Mouse (Mus musculus) thymus, adult 2 months (tissue): ENCODE data around the gene Egfr. TPM values are rescaled to one million over a fixed set of nuclear protein-coding genes. Genes with fewer than 3 reads are reported as not detected.
A peak's percentile ranks its signal among the peaks of the same experiment; 100 is the strongest.

Source experiments
- DNase-seq: peaks from one replicate; pipeline ENCODE4 v3.0.0; 2021
- H3K27ac ChIP-seq: fragments of 200-500 bp; 2 replicates; pipeline ENCODE4 v1.5.1; 2012; ENCODE audit warnings: low read length, control low read depth; ENCODE audit not compliant: control insufficient read depth, insufficient read depth
- H3K27me3 ChIP-seq: fragments of 200-500 bp; 2 replicates; pipeline ENCODE4 v1.6.1; 2012; ENCODE audit warnings: mild to moderate bottlenecking, low read length, moderate library complexity, mixed read lengths; ENCODE audit not compliant: control insufficient read depth, insufficient read depth
- H3K36me3 ChIP-seq: fragments of 200-500 bp; 2 replicates; pipeline ENCODE4 v1.6.1; 2012; ENCODE audit warnings: mild to moderate bottlenecking, low read length, moderate library complexity; ENCODE audit not compliant: control insufficient read depth, insufficient read depth
- H3K4me1 ChIP-seq: fragments of 200-500 bp; replicated peaks from 2 replicates; pipeline ENCODE4 v1.6.1; 2012; ENCODE audit warnings: low read length; ENCODE audit not compliant: control insufficient read depth, insufficient read depth
- H3K4me3 ChIP-seq: fragments of 200-500 bp; 2 replicates; pipeline ENCODE4 v1.5.1; 2012; ENCODE audit warnings: mild to moderate bottlenecking, low read length, control low read depth, moderate library complexity; ENCODE audit not compliant: control insufficient read depth, insufficient read depth
- CTCF ChIP-seq: fragments of 200-500 bp; IDR thresholded peaks from 2 replicates; pipeline ENCODE4 v1.5.1; 2012; ENCODE audit warnings: mild to moderate bottlenecking, control low read depth, low read length, moderate library complexity, borderline replicate concordance; ENCODE audit not compliant: control insufficient read depth, poor library complexity, insufficient read depth; ENCODE audit errors: extremely low read depth
- POLR2A ChIP-seq: fragments of 200-500 bp; IDR thresholded peaks from 2 replicates; pipeline ENCODE4 v1.6.1; 2012; ENCODE audit warnings: mild to moderate bottlenecking, low read length, control low read depth, moderate library complexity; ENCODE audit not compliant: control insufficient read depth, poor library complexity, insufficient read depth; ENCODE audit errors: extremely low read depth
- WGBS: fragments of 180-500 bp; shearing (Covaris S2); methylation state at CpG from one replicate; pipeline ENCODE4 v1.1.7; 2018; 5-methylcytosine and 5-hydroxymethylcytosine counted together
- polyA plus RNA-seq: library from polyadenylated mRNA; depleted of rRNA; stranded (reverse); fragments of >200 nt; gene quantifications from 2 replicates; pipeline ENCODE4 v1.2.3, GENCODE M21; 2012

The Egfr gene
- polyA plus RNA-seq, 1 experiment = 17.4 TPM

GRCm38 (mm10) chr11:16766038-16766815 is 14.2 kb downstream of the Egfr start:
- DNase-seq = no peak
- no peak for TF ChIP-seq POLR2A
- no peak for TF ChIP-seq CTCF
- peaks cover 8% of the 10 kb centered on the region for H3K4me1 ChIP-seq
- no peaks in the 10 kb centered on the region for H3K27me3 ChIP-seq
- 84% methylated on average over 9 of the region's 9 CpGs for WGBS
- no peak overlapping the region for H3K27ac ChIP-seq
- H3K36me3 ChIP-seq = no peaks in the 10 kb centered on the region
- H3K4me3 ChIP-seq = no peak overlapping the region

- TF ChIP-seq POLR2A (no peak), CTCF (no peak)
- Histone ChIP-seq H3K4me3 (no peak overlapping the region), H3K36me3 (no peaks in the 10 kb centered on the region), H3K27me3 (no peaks in the 10 kb centered on the region), H3K4me1 (peaks cover 8% of the 10 kb centered on the region), H3K27ac (no peak overlapping the region; the same call in 1 of the 2 replicates)
- DNase-seq = no peak
- 67% methylated on average over 2 of the region's 2 CpGs for WGBS
These were observed 16.0 kb downstream of the Egfr start for GRCm38 (mm10) chr11:16767984-16768383.

DNA sequence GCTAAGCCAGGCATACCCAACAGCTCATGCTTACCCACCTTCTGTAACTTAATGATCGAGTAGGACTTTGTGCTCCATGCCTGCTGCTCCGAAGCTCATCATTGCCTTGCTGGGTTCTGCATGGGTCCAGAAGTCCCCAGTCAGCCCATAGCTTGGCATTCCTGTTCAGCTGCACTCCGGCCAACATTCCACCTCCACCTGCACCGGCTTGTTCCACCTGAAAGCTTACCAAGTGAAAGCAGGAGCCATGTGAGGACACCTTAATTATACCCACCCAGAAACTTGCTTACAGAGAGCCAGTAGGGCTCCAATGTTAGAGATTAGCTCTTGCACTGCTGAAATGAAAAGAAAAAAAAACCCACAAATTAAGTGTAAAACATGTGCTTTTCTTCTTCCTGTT is 17.3 kb downstream of the Egfr start:
- 93% methylated on average over 4 of the region's 4 CpGs for WGBS
- peak overlapping the region; percentile 43; the same call in 1 of the 2 replicates for H3K27ac ChIP-seq
- no peak overlapping the region for H3K4me3 ChIP-seq
- no peak for TF ChIP-seq POLR2A
- TF ChIP-seq CTCF = no peak
- no peaks in the 10 kb centered on the region for H3K36me3 ChIP-seq
- no peaks in the 10 kb centered on the region for H3K27me3 ChIP-seq
- DNase-seq = no peak
- peaks cover 8% of the 10 kb centered on the region for H3K4me1 ChIP-seq

GRCm38 (mm10) chr11:16769709-16770303 is 17.8 kb downstream of the Egfr start:
- Histone ChIP-seq H3K27ac (peak overlapping the region; percentile 46; the same call in 1 of the 2 replicates), H3K27me3 (no peaks in the 10 kb centered on the region), H3K4me3 (no peak overlapping the region), H3K36me3 (no peaks in the 10 kb centered on the region), H3K4me1 (peaks cover 8% of the 10 kb centered on the region)
- TF ChIP-seq POLR2A (no peak), CTCF (no peak)
- WGBS = 37% methylated on average over 3 of the region's 3 CpGs
- no peak for DNase-seq

DNA sequence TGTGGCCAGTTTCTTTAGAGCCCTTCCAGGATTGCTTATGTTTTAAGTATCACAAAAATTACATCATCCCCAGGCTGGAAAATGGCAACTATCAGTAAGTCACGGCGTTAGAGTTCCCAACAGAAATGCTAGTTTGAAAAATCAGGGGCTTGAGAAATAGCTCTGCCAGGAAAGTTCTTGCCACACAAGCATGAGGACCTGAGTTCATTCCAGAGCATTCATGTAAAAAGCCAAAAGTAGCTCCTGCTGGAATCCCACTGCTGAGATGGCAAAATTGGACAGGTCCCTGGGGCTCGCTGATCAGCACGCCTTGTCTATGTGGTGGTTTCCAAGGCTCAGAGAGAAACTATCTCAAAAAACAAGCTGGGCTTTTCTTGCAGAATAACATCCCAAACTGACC is 19.0 kb downstream of the Egfr start:
- H3K4me3 ChIP-seq = no peak overlapping the region
- H3K4me1 ChIP-seq = peaks cover 8% of the 10 kb centered on the region
- no peaks in the 10 kb centered on the region for H3K27me3 ChIP-seq
- H3K36me3 ChIP-seq = no peaks in the 10 kb centered on the region
- no peak for DNase-seq
- TF ChIP-seq POLR2A (no peak), CTCF (no peak)
- 89% methylated on average over 4 of the region's 4 CpGs for WGBS
- H3K27ac ChIP-seq = no peak overlapping the region

DNA sequence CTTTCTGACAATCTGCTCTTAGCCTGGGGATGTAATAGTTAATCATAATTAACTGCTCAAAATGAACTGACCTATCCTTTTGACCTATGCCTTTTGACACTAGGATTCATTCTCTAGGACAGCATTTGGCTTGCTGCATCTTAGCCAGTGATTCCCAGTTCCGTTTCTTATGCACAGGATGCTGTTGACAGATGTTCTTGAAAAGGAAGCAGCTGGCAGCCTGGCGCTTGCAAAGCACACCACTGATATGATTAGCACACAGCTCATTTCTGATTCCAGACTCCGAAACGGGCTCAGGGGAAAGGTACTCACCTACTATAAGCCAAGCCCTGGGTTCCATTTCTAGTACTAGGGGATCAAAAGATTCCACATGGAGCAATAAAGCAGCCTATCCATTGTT is 20.7 kb downstream of the Egfr start:
- no peak for DNase-seq
- no peaks in the 10 kb centered on the region for H3K36me3 ChIP-seq
- H3K4me3 ChIP-seq = no peak overlapping the region
- peaks cover 8% of the 10 kb centered on the region for H3K4me1 ChIP-seq
- no peaks in the 10 kb centered on the region for H3K27me3 ChIP-seq
- TF ChIP-seq CTCF (no peak), POLR2A (no peak)
- 25% methylated on average over 4 of the region's 4 CpGs for WGBS
- H3K27ac ChIP-seq = no peak overlapping the region
